Mouse (Mus musculus): Measurements from ENCODE around the gene 2010111I01Rik. TPM values are rescaled to one million over a fixed set of nuclear protein-coding genes. Genes with fewer than 3 reads are reported as not detected.

The 2010111I01Rik gene
- polyA plus RNA-seq, 1 experiment from 2014 or later, result 30.5 TPM

GRCm38 (mm10) chr13:63170282-63171073 is 205.8 kb downstream of the 2010111I01Rik start:
- Histone ChIP-seq H3K27ac (ENCODE audit: low read length) (no peak overlapping the region), H3K4me2 (ENCODE audit: low read length) (no peak overlapping the region), H3K36me3 (ENCODE audit: control insufficient read depth, insufficient read depth) (no peaks in the 10 kb centered on the region), H3K9ac (replicated peaks; ENCODE audit: low read depth, low read length) (no peak overlapping the region), H3K4me1 (replicated peaks; ENCODE audit: control insufficient read depth, insufficient read depth, low read length) (0 out of 2 replicates have a peak, but pooled peaks cover 4% of the 10 kb centered on the region), H3K4me3 (replicated peaks; ENCODE audit: low read length) (no peak overlapping the region), H3K27me3 (replicated peaks; ENCODE audit: control insufficient read depth, insufficient read depth, low read length) (no peaks in the 10 kb centered on the region), H3K9me3 (ENCODE audit: control insufficient read depth, low read length) (no peaks in the 10 kb centered on the region)
- ATAC-seq, result no peak
- 71% methylated on average over 11 of the region's 11 CpGs for WGBS

GRCm38 (mm10) chr13:63171347-63172096 is 206.8 kb downstream of the 2010111I01Rik start:
- ATAC-seq, result no peak
- no peak overlapping the region for H3K4me3 ChIP-seq (replicated peaks; ENCODE audit: low read length)
- 29% methylated on average over 13 of the region's 13 CpGs for WGBS
- no peaks in the 10 kb centered on the region for H3K9me3 ChIP-seq (ENCODE audit: control insufficient read depth, low read length)
- H3K9ac ChIP-seq (replicated peaks; ENCODE audit: low read depth, low read length), result no peak overlapping the region
- H3K4me1 ChIP-seq (replicated peaks; ENCODE audit: control insufficient read depth, insufficient read depth, low read length), result 0 out of 2 replicates have a peak, but pooled peaks cover 4% of the 10 kb centered on the region
- H3K36me3 ChIP-seq (ENCODE audit: control insufficient read depth, insufficient read depth), result no peaks in the 10 kb centered on the region
- H3K4me2 ChIP-seq (ENCODE audit: low read length), result no peak overlapping the region
- H3K27ac ChIP-seq (ENCODE audit: low read length), result no peak overlapping the region
- no peaks in the 10 kb centered on the region for H3K27me3 ChIP-seq (replicated peaks; ENCODE audit: control insufficient read depth, insufficient read depth, low read length)

GRCm38 (mm10) chr13:63172097-63172445 is 207.4 kb downstream of the 2010111I01Rik start:
- Histone ChIP-seq H3K27ac (ENCODE audit: low read length) (no peak overlapping the region), H3K9me3 (ENCODE audit: control insufficient read depth, low read length) (no peaks in the 10 kb centered on the region), H3K4me1 (replicated peaks; ENCODE audit: control insufficient read depth, insufficient read depth, low read length) (0 out of 2 replicates have a peak, but pooled peaks cover 4% of the 10 kb centered on the region), H3K4me3 (replicated peaks; ENCODE audit: low read length) (no peak overlapping the region), H3K4me2 (ENCODE audit: low read length) (no peak overlapping the region), H3K36me3 (ENCODE audit: control insufficient read depth, insufficient read depth) (no peaks in the 10 kb centered on the region), H3K9ac (replicated peaks; ENCODE audit: low read depth, low read length) (no peak overlapping the region), H3K27me3 (replicated peaks; ENCODE audit: control insufficient read depth, insufficient read depth, low read length) (no peaks in the 10 kb centered on the region)
- WGBS, result 80% methylated on average over 3 of the region's 3 CpGs
- ATAC-seq, result no peak

GRCm38 (mm10) chr13:63174252-63175020 is 209.7 kb downstream of the 2010111I01Rik start:
- Histone ChIP-seq H3K9ac (replicated peaks; ENCODE audit: low read depth, low read length) (no peak overlapping the region), H3K4me2 (ENCODE audit: low read length) (no peak overlapping the region), H3K27me3 (replicated peaks; ENCODE audit: control insufficient read depth, insufficient read depth, low read length) (no peaks in the 10 kb centered on the region), H3K4me1 (replicated peaks; ENCODE audit: control insufficient read depth, insufficient read depth, low read length) (0 out of 2 replicates have a peak, but pooled peaks cover 4% of the 10 kb centered on the region), H3K27ac (ENCODE audit: low read length) (no peak overlapping the region), H3K36me3 (ENCODE audit: control insufficient read depth, insufficient read depth) (no peaks in the 10 kb centered on the region), H3K9me3 (ENCODE audit: control insufficient read depth, low read length) (no peaks in the 10 kb centered on the region), H3K4me3 (replicated peaks; ENCODE audit: low read length) (no peak overlapping the region)
- 82% methylated on average over 6 of the region's 6 CpGs for WGBS
- peak; percentile 63; the same call in 1 of the 2 replicates for ATAC-seq

- H3K27me3 ChIP-seq (replicated peaks; ENCODE audit: control insufficient read depth, insufficient read depth, low read length), result no peaks in the 10 kb centered on the region
- no peak for ATAC-seq
- no peak overlapping the region for H3K4me3 ChIP-seq (replicated peaks; ENCODE audit: low read length)
- H3K27ac ChIP-seq (ENCODE audit: low read length), result no peak overlapping the region
- H3K9me3 ChIP-seq (ENCODE audit: control insufficient read depth, low read length), result no peaks in the 10 kb centered on the region
- no peaks in the 10 kb centered on the region for H3K36me3 ChIP-seq (ENCODE audit: control insufficient read depth, insufficient read depth)
- WGBS, result 76% methylated on average over 4 of the region's 4 CpGs
- H3K9ac ChIP-seq (replicated peaks; ENCODE audit: low read depth, low read length), result no peak overlapping the region
- H3K4me1 ChIP-seq (replicated peaks; ENCODE audit: control insufficient read depth, insufficient read depth, low read length), result 0 out of 2 replicates have a peak, but pooled peaks cover 4% of the 10 kb centered on the region
- H3K4me2 ChIP-seq (ENCODE audit: low read length), result no peak overlapping the region
Measured at GRCm38 (mm10) chr13:63176131-63176530, 211.4 kb downstream of the 2010111I01Rik start.

- Histone ChIP-seq H3K4me1 (replicated peaks; ENCODE audit: control insufficient read depth, insufficient read depth, low read length) (no peaks in the 10 kb centered on the region), H3K27me3 (replicated peaks; ENCODE audit: control insufficient read depth, insufficient read depth, low read length) (no peaks in the 10 kb centered on the region), H3K9ac (replicated peaks; ENCODE audit: low read depth, low read length) (no peak overlapping the region), H3K27ac (ENCODE audit: low read length) (no peak overlapping the region), H3K4me2 (ENCODE audit: low read length) (no peak overlapping the region), H3K9me3 (ENCODE audit: control insufficient read depth, low read length) (no peaks in the 10 kb centered on the region), H3K4me3 (replicated peaks; ENCODE audit: low read length) (no peak overlapping the region), H3K36me3 (ENCODE audit: control insufficient read depth, insufficient read depth) (no peaks in the 10 kb centered on the region)
- no peak for ATAC-seq
- WGBS, result 82% methylated on average over 4 of the region's 4 CpGs
Measured at GRCm38 (mm10) chr13:63177232-63177631, 212.5 kb downstream of the 2010111I01Rik start.

- Histone ChIP-seq H3K4me3 (replicated peaks; ENCODE audit: low read length) (no peak overlapping the region), H3K9me3 (ENCODE audit: control insufficient read depth, low read length) (no peaks in the 10 kb centered on the region), H3K4me2 (ENCODE audit: low read length) (no peak overlapping the region), H3K27me3 (replicated peaks; ENCODE audit: control insufficient read depth, insufficient read depth, low read length) (no peaks in the 10 kb centered on the region), H3K9ac (replicated peaks; ENCODE audit: low read depth, low read length) (no peak overlapping the region), H3K27ac (ENCODE audit: low read length) (no peak overlapping the region), H3K36me3 (ENCODE audit: control insufficient read depth, insufficient read depth) (no peaks in the 10 kb centered on the region), H3K4me1 (replicated peaks; ENCODE audit: control insufficient read depth, insufficient read depth, low read length) (no peaks in the 10 kb centered on the region)
- 85% methylated on average over 4 of the region's 4 CpGs for WGBS
- ATAC-seq, result no peak
Measured at GRCm38 (mm10) chr13:63180641-63181235, 216.0 kb downstream of the 2010111I01Rik start.

- H3K4me2 ChIP-seq (ENCODE audit: low read length), result no peak overlapping the region
- H3K27ac ChIP-seq (ENCODE audit: low read length), result no peak overlapping the region
- peaks cover 7% of the 10 kb centered on the region; the same call in 1 of the 2 replicates for H3K4me1 ChIP-seq (replicated peaks; ENCODE audit: control insufficient read depth, insufficient read depth, low read length)
- ATAC-seq, result no peak
- H3K36me3 ChIP-seq (ENCODE audit: control insufficient read depth, insufficient read depth), result no peaks in the 10 kb centered on the region
- H3K4me3 ChIP-seq (replicated peaks; ENCODE audit: low read length), result no peak overlapping the region
- 50% methylated on average over 6 of the region's 6 CpGs for WGBS
- no peaks in the 10 kb centered on the region for H3K27me3 ChIP-seq (replicated peaks; ENCODE audit: control insufficient read depth, insufficient read depth, low read length)
- no peak overlapping the region for H3K9ac ChIP-seq (replicated peaks; ENCODE audit: low read depth, low read length)
- H3K9me3 ChIP-seq (ENCODE audit: control insufficient read depth, low read length), result no peaks in the 10 kb centered on the region
Measured at GRCm38 (mm10) chr13:63184946-63185345, 220.3 kb downstream of the 2010111I01Rik start.
